Mouse (Mus musculus) spleen, adult 2 months (tissue): ENCODE data around the gene Tns2. TPM values are rescaled to one million over a fixed set of nuclear protein-coding genes. Genes with fewer than 3 reads are reported as not detected.

Experiments used
- DNase-seq, 2 experiments: peaks; one replicate each; pipeline versions ENCODE4 v3.0.0 to v3.0.0-alpha.2; 2012 to 2021; ENCODE audit warnings: low spot score in 2 of 2, low read depth in 1 of 2
- H3K27ac ChIP-seq: fragments of 200-500 bp; 2 replicates; pipeline ENCODE4 v1.5.1; 2012; ENCODE audit warnings: low read length, inconsistent platforms; ENCODE audit not compliant: insufficient read depth
- H3K27me3 ChIP-seq: fragments of 200-500 bp; 2 replicates; pipeline ENCODE4 v1.6.1; 2012; ENCODE audit warnings: mild to moderate bottlenecking, moderate library complexity, low read length, inconsistent platforms; ENCODE audit not compliant: control insufficient read depth, insufficient read depth
- H3K36me3 ChIP-seq: fragments of 200-500 bp; 2 replicates; pipeline ENCODE4 v1.6.1; 2012; ENCODE audit warnings: mild to moderate bottlenecking, low read length, inconsistent platforms; ENCODE audit not compliant: control insufficient read depth, insufficient read depth
- H3K4me1 ChIP-seq: fragments of 200-500 bp; 2 replicates; pipeline ENCODE4 v1.6.1; 2011; ENCODE audit warnings: inconsistent platforms; ENCODE audit not compliant: control insufficient read depth, insufficient read depth, insufficient read length
- H3K4me3 ChIP-seq: fragments of 200-500 bp; 2 replicates; pipeline ENCODE4 v1.5.1; 2011; ENCODE audit warnings: mild to moderate bottlenecking, inconsistent platforms; ENCODE audit not compliant: insufficient read depth, insufficient read length; ENCODE audit errors: extremely low read depth
- CTCF ChIP-seq: fragments of 200-500 bp; IDR thresholded peaks from 2 replicates; pipeline ENCODE4 v1.5.1; 2011; ENCODE audit warnings: mild to moderate bottlenecking, inconsistent platforms; ENCODE audit not compliant: insufficient read depth, insufficient read length, insufficient replicate concordance; ENCODE audit errors: extremely low read depth
- POLR2A ChIP-seq: fragments of 200-500 bp; IDR thresholded peaks from 2 replicates; pipeline ENCODE4 v1.6.1; 2011; ENCODE audit warnings: low read depth, low read length, inconsistent platforms
- WGBS: fragments of 180-500 bp; shearing (Covaris S2); methylation state at CpG from one replicate; pipeline ENCODE4 v1.1.7; 2018; 5-methylcytosine and 5-hydroxymethylcytosine counted together
- polyA plus RNA-seq: library from polyadenylated mRNA; depleted of rRNA; stranded (reverse); fragments of >200 nt; gene quantifications from 2 replicates; pipeline ENCODE4 v1.2.3, GENCODE M21; 2012

The Tns2 gene
- polyA plus RNA-seq, 1 experiment: 44.5 TPM

GRCm38 (mm10) chr15:102094157-102094556 lies 6.1 kb upstream of the Tns2 start:
- Histone ChIP-seq H3K27me3 (no peaks in the 10 kb centered on the region), H3K27ac (no peak overlapping the region), H3K36me3 (peaks cover 52% of the 10 kb centered on the region), H3K4me3 (no peak overlapping the region), H3K4me1 (no peaks in the 10 kb centered on the region)
- TF ChIP-seq POLR2A: no peak
- no peak for TF ChIP-seq CTCF
- DNase-seq: no peak
- WGBS: 73% methylated on average over 2 of the region's 2 CpGs

GRCm38 (mm10) chr15:102094988-102095387 lies 5.2 kb upstream of the Tns2 start:
- no peak for DNase-seq
- no peak for TF ChIP-seq POLR2A
- no peak for TF ChIP-seq CTCF
- Histone ChIP-seq H3K4me3 (no peak overlapping the region), H3K4me1 (peaks cover 1% of the 10 kb centered on the region; the same call in 1 of the 2 replicates), H3K36me3 (peaks cover 44% of the 10 kb centered on the region), H3K27me3 (no peaks in the 10 kb centered on the region), H3K27ac (no peak overlapping the region)
- WGBS: 90% methylated on average over 16 of the region's 16 CpGs

GRCm38 (mm10) chr15:102097147-102097915 lies 2.9 kb upstream of the Tns2 start:
- 0 out of 2 replicates have a peak, but pooled peaks cover 2% of the 10 kb centered on the region for H3K27me3 ChIP-seq
- H3K27ac ChIP-seq: no peak overlapping the region
- TF ChIP-seq CTCF: no peak
- no peak for TF ChIP-seq POLR2A
- no peak overlapping the region for H3K4me3 ChIP-seq
- H3K36me3 ChIP-seq: peaks cover 32% of the 10 kb centered on the region
- DNase-seq: no peak
- H3K4me1 ChIP-seq: peaks cover 3% of the 10 kb centered on the region
- WGBS: 74% methylated on average over 8 of the region's 8 CpGs

- TF ChIP-seq POLR2A (no peak), CTCF (no peak)
- Histone ChIP-seq H3K27ac (no peak overlapping the region), H3K27me3 (0 out of 2 replicates have a peak, but pooled peaks cover 2% of the 10 kb centered on the region), H3K4me3 (no peak overlapping the region), H3K36me3 (peaks cover 25% of the 10 kb centered on the region), H3K4me1 (peaks cover 3% of the 10 kb centered on the region)
- WGBS: 74% methylated on average over 5 of the region's 5 CpGs
- no peak for DNase-seq
Observed at GRCm38 (mm10) chr15:102097991-102098555, 2.1 kb upstream of the Tns2 start.

- DNase-seq: no peak
- WGBS: 72% methylated on average over 5 of the region's 5 CpGs
- H3K4me1 ChIP-seq: peaks cover 3% of the 10 kb centered on the region
- H3K36me3 ChIP-seq: peaks cover 15% of the 10 kb centered on the region
- TF ChIP-seq CTCF (no peak), POLR2A (no peak)
- 0 out of 2 replicates have a peak, but pooled peaks cover 2% of the 10 kb centered on the region for H3K27me3 ChIP-seq
- H3K4me3 ChIP-seq: no peak overlapping the region
- no peak overlapping the region; the same call in 1 of the 2 replicates for H3K27ac ChIP-seq
Observed at GRCm38 (mm10) chr15:102099260-102099659, 953 bp upstream of the Tns2 start.

GRCm38 (mm10) chr15:102099771-102100160 lies 447 bp upstream of the Tns2 start:
- Histone ChIP-seq H3K27ac (0 out of 2 replicates have a peak overlapping the region, but pooled peaks have one; percentile 16), H3K27me3 (0 out of 2 replicates have a peak, but pooled peaks cover 2% of the 10 kb centered on the region), H3K36me3 (peaks cover 10% of the 10 kb centered on the region), H3K4me1 (peaks cover 3% of the 10 kb centered on the region), H3K4me3 (peak overlapping the region; percentile 53; the same call in 1 of the 2 replicates)
- no peak for DNase-seq
- no peak for TF ChIP-seq POLR2A
- no peak for TF ChIP-seq CTCF
- 37% methylated on average over 8 of the region's 8 CpGs for WGBS
